Mouse (Mus musculus): Measurements from ENCODE around the gene 1700067K01Rik.
"Not testable (repeated sequence)": the region's sequence is repeated elsewhere in the genome, so short reads cannot be mapped to it uniquely, and the experiment has no call there.

The 1700067K01Rik gene

GRCm38 (mm10) chr8:83983222-83983621 is 18.1 kb upstream of the 1700067K01Rik start:
- DNase-seq (ENCODE audit: low spot score) = not testable (repeated sequence)

GRCm38 (mm10) chr8:83989243-83989642 is 12.1 kb upstream of the 1700067K01Rik start:
- DNase-seq (ENCODE audit: low spot score) = no peak

GRCm38 (mm10) chr8:83990170-83990569 is 11.1 kb upstream of the 1700067K01Rik start:
- no peak for DNase-seq (ENCODE audit: low spot score)

- DNase-seq (ENCODE audit: low spot score) = no peak
Observed at GRCm38 (mm10) chr8:83992488-83992887, 8.8 kb upstream of the 1700067K01Rik start.

GRCm38 (mm10) chr8:83994030-83994429 is 7.3 kb upstream of the 1700067K01Rik start:
- DNase-seq (ENCODE audit: low spot score) = no peak

GRCm38 (mm10) chr8:83995973-83996372 is 5.3 kb upstream of the 1700067K01Rik start:
- peak; percentile 58 for DNase-seq (ENCODE audit: low spot score)

- DNase-seq (ENCODE audit: low spot score) = peak; percentile 94
Observed at GRCm38 (mm10) chr8:83996567-83997505, 4.5 kb upstream of the 1700067K01Rik start.

- peak; percentile 77 for DNase-seq (ENCODE audit: low spot score)
Observed at GRCm38 (mm10) chr8:83997511-83998141, 3.7 kb upstream of the 1700067K01Rik start, which contains the start of gene Samd1. Samd1 (plus strand) TSS chr8:83997672.

- peak; percentile 71 for DNase-seq (ENCODE audit: low spot score)
Observed at GRCm38 (mm10) chr8:83998231-83999056, 2.9 kb upstream of the 1700067K01Rik start.

- DNase-seq (ENCODE audit: low spot score) = no peak
Observed at GRCm38 (mm10) chr8:83999057-83999705, 2.1 kb upstream of the 1700067K01Rik start.

- DNase-seq (ENCODE audit: low spot score) = no peak
Observed at GRCm38 (mm10) chr8:83999825-84000224, 1.5 kb upstream of the 1700067K01Rik start.

- DNase-seq (ENCODE audit: low spot score) = peak; percentile 50
Observed at GRCm38 (mm10) chr8:84002957-84003611, 1.8 kb downstream of the 1700067K01Rik start.

GRCm38 (mm10) chr8:84003612-84004246 is 2.4 kb downstream of the 1700067K01Rik start:
- no peak for DNase-seq (ENCODE audit: low spot score)

- peak; percentile 95 for DNase-seq (ENCODE audit: low spot score)
Observed at GRCm38 (mm10) chr8:84004533-84005201, 3.4 kb downstream of the 1700067K01Rik start.

- not testable (repeated sequence) for DNase-seq (ENCODE audit: low spot score)
Observed at GRCm38 (mm10) chr8:84005502-84005901, 4.2 kb downstream of the 1700067K01Rik start.

GRCm38 (mm10) chr8:84008362-84008761 is 7.1 kb downstream of the 1700067K01Rik start:
- DNase-seq (ENCODE audit: low spot score) = no peak

- DNase-seq (ENCODE audit: low spot score) = peak; percentile 93
Observed at GRCm38 (mm10) chr8:84009876-84010275, 8.6 kb downstream of the 1700067K01Rik start.

- peak; percentile 88 for DNase-seq (ENCODE audit: low spot score)
Observed at GRCm38 (mm10) chr8:84010625-84011611, 9.6 kb downstream of the 1700067K01Rik start.
